Mouse (Mus musculus): ENCODE results near the gene Mapk12. TPM values are rescaled to one million over a fixed set of nuclear protein-coding genes. Genes with fewer than 3 reads are reported as not detected.
A peak's percentile ranks its signal among the peaks of the same experiment; 100 is the strongest.

Gene Mapk12
- total RNA-seq, 1 experiment = 8.1 TPM

DNA sequence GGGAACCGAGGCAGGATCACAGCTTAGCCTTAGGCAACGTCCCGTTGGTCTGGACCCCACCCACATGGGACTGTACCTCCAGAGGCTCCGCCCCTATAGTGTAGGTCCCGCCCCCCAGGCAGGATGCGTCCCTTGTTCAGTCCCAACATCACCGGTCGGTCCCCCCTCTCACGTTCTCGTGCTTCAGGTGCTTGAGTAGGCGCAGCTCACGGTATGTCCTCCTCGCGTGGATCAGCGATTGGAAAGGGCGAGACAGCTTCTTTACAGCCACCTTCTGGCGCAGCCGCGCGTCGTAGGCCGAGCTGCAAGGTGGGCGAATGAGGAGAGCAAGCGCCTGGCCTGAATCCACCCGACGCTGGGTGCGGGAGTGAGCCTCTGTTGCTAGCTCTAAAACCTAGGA lies 6.0 kb upstream of the Mapk12 start:
- in situ Hi-C loops (cut with MboI; ENCODE audit: low sequenced_read_pairs in 2 of 2, unreplicated experiment in 2 of 2) = no loop called here
- H3K27ac ChIP-seq (ENCODE audit: insufficient read depth, low read depth, low read length, poor library complexity, severe bottlenecking) = no peak overlapping the region
- peak overlapping the region; percentile 45 to 65 for H3K4me3 ChIP-seq (ENCODE audit: insufficient read depth in 1 of 2, low read depth in 1 of 2, low read length in 2 of 2, poor library complexity in 1 of 2, severe bottlenecking in 1 of 2)
- peaks cover 0 to 26% of the 10 kb centered on the region in 2 experiments; a peak in 3 of 4 replicates for H3K4me1 ChIP-seq (ENCODE audit: control insufficient read depth in 2 of 2, insufficient read depth in 2 of 2, low read length in 2 of 2, poor library complexity in 1 of 2)
- H3K9me3 ChIP-seq (ENCODE audit: control insufficient read depth, insufficient read depth, low read depth, low read length) = no peaks in the 10 kb centered on the region
- H3K9ac ChIP-seq (ENCODE audit: insufficient read depth, low read depth, low read length, poor library complexity, severe bottlenecking) = 0 out of 2 replicates have a peak overlapping the region, but pooled peaks have one; percentile 1
- TF ChIP-seq HCFC1 (IDR thresholded peaks at IDR 0.05; ENCODE audit: borderline replicate concordance, insufficient read depth, low read length) (no peak), ZNF384 (IDR thresholded peaks at IDR 0.05; ENCODE audit: low read depth, low read length) (no peak), CHD2 (IDR thresholded peaks at IDR 0.05; ENCODE audit: low read depth, low read length) (no peak), MAFK (IDR thresholded peaks at IDR 0.05; ENCODE audit: insufficient read depth, low read depth, low read length) (no peak), ZC3H11A (IDR thresholded peaks at IDR 0.05; ENCODE audit: borderline replicate concordance, low read depth, low read length) (no peak)
- H3K36me3 ChIP-seq (ENCODE audit: control insufficient read depth, insufficient read depth, low read length, poor library complexity, severe bottlenecking) = peaks cover 4% of the 10 kb centered on the region; the same call in 1 of the 2 replicates
- peak; percentile 73 for DNase-seq (ENCODE audit: low read depth, low spot score)

- Histone ChIP-seq H3K27ac (ENCODE audit: insufficient read depth, low read depth, low read length, poor library complexity, severe bottlenecking) (no peak overlapping the region), H3K4me1 (ENCODE audit: control insufficient read depth in 2 of 2, insufficient read depth in 2 of 2, low read length in 2 of 2, poor library complexity in 1 of 2) (peaks cover 0 to 32% of the 10 kb centered on the region in 2 experiments; a peak in 3 of 4 replicates), H3K9ac (ENCODE audit: insufficient read depth, low read depth, low read length, poor library complexity, severe bottlenecking) (peak overlapping the region; percentile 27; the same call in 1 of the 2 replicates), H3K4me3 (ENCODE audit: insufficient read depth in 1 of 2, low read depth in 1 of 2, low read length in 2 of 2, poor library complexity in 1 of 2, severe bottlenecking in 1 of 2) (peak overlapping the region; percentile 45 to 65; a peak in 2 of 4 replicates), H3K36me3 (ENCODE audit: control insufficient read depth, insufficient read depth, low read length, poor library complexity, severe bottlenecking) (peaks cover 4% of the 10 kb centered on the region; the same call in 1 of the 2 replicates), H3K9me3 (ENCODE audit: control insufficient read depth, insufficient read depth, low read depth, low read length) (no peaks in the 10 kb centered on the region)
- TF ChIP-seq ZC3H11A (IDR thresholded peaks at IDR 0.05; ENCODE audit: borderline replicate concordance, low read depth, low read length) (no peak), HCFC1 (IDR thresholded peaks at IDR 0.05; ENCODE audit: borderline replicate concordance, insufficient read depth, low read length) (no peak), CHD2 (IDR thresholded peaks at IDR 0.05; ENCODE audit: low read depth, low read length) (no peak), MAFK (IDR thresholded peaks at IDR 0.05; ENCODE audit: insufficient read depth, low read depth, low read length) (no peak), ZNF384 (IDR thresholded peaks at IDR 0.05; ENCODE audit: low read depth, low read length) (no peak)
- in situ Hi-C loops (cut with MboI; ENCODE audit: low sequenced_read_pairs in 2 of 2, unreplicated experiment in 2 of 2) = no loop called here
- DNase-seq (ENCODE audit: low read depth, low spot score) = no peak
These were observed 5.4 kb upstream of the Mapk12 start for GRCm38 (mm10) chr15:89145813-89146350.

DNA sequence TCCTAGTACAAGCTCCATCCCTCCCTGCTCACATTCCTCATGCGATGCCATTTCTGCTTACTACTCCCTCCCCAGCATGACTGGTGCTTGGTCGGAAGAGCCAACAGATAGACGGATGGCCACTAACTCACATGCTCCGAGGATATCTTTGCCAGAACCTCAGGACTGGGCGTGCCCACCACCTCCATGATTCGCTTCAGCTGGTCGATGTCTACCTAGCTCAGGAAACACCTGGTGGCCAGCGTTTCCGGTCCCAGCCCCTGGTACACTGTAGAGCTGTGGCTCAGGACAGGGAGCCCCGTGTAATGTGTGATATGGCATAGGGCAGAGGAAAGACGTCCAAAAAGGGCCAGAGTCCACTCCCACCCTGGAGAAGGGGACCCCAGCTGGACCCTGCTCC lies 4.5 kb upstream of the Mapk12 start:
- H3K9me3 ChIP-seq (ENCODE audit: control insufficient read depth, insufficient read depth, low read depth, low read length) = no peaks in the 10 kb centered on the region

GRCm38 (mm10) chr15:89143134-89143533 lies 2.6 kb upstream of the Mapk12 start:
- no peak overlapping the region for H3K9ac ChIP-seq (ENCODE audit: insufficient read depth, low read depth, low read length, poor library complexity, severe bottlenecking)
- H3K9me3 ChIP-seq (ENCODE audit: control insufficient read depth, insufficient read depth, low read depth, low read length) = no peaks in the 10 kb centered on the region
- no peak for DNase-seq (ENCODE audit: low read depth, low spot score)
- in situ Hi-C loops (cut with MboI; ENCODE audit: low sequenced_read_pairs in 2 of 2, unreplicated experiment in 2 of 2) = no loop called here
- no peak for TF ChIP-seq ZC3H11A (IDR thresholded peaks at IDR 0.05; ENCODE audit: borderline replicate concordance, low read depth, low read length)
- no peak for TF ChIP-seq MAFK (IDR thresholded peaks at IDR 0.05; ENCODE audit: insufficient read depth, low read depth, low read length)
- TF ChIP-seq CHD2 (IDR thresholded peaks at IDR 0.05; ENCODE audit: low read depth, low read length) = no peak
- TF ChIP-seq ZNF384 (IDR thresholded peaks at IDR 0.05; ENCODE audit: low read depth, low read length) = no peak
- TF ChIP-seq HCFC1 (IDR thresholded peaks at IDR 0.05; ENCODE audit: borderline replicate concordance, insufficient read depth, low read length) = no peak
- H3K4me3 ChIP-seq (ENCODE audit: insufficient read depth in 1 of 2, low read depth in 1 of 2, low read length in 2 of 2, poor library complexity in 1 of 2, severe bottlenecking in 1 of 2) = no peak overlapping the region
- H3K4me1 ChIP-seq (ENCODE audit: control insufficient read depth in 2 of 2, insufficient read depth in 2 of 2, low read length in 2 of 2, poor library complexity in 1 of 2) = peaks cover 0 to 26% of the 10 kb centered on the region in 2 experiments; a peak in 3 of 4 replicates
- no peak overlapping the region for H3K27ac ChIP-seq (ENCODE audit: insufficient read depth, low read depth, low read length, poor library complexity, severe bottlenecking)
- peaks cover 4% of the 10 kb centered on the region; the same call in 1 of the 2 replicates for H3K36me3 ChIP-seq (ENCODE audit: control insufficient read depth, insufficient read depth, low read length, poor library complexity, severe bottlenecking)

More for the DNA sequence above, 4.5 kb upstream of the Mapk12 start:
- H3K4me3 ChIP-seq (ENCODE audit: insufficient read depth in 1 of 2, low read depth in 1 of 2, low read length in 2 of 2, poor library complexity in 1 of 2, severe bottlenecking in 1 of 2) = no peak overlapping the region
- DNase-seq (ENCODE audit: low read depth, low spot score) = no peak
- no peak for TF ChIP-seq ZNF384 (IDR thresholded peaks at IDR 0.05; ENCODE audit: low read depth, low read length)
- no peak for TF ChIP-seq MAFK (IDR thresholded peaks at IDR 0.05; ENCODE audit: insufficient read depth, low read depth, low read length)
- TF ChIP-seq CHD2 (IDR thresholded peaks at IDR 0.05; ENCODE audit: low read depth, low read length) = no peak
- TF ChIP-seq HCFC1 (IDR thresholded peaks at IDR 0.05; ENCODE audit: borderline replicate concordance, insufficient read depth, low read length) = no peak
- no peak for TF ChIP-seq ZC3H11A (IDR thresholded peaks at IDR 0.05; ENCODE audit: borderline replicate concordance, low read depth, low read length)
- H3K9ac ChIP-seq (ENCODE audit: insufficient read depth, low read depth, low read length, poor library complexity, severe bottlenecking) = no peak overlapping the region
- in situ Hi-C loops (cut with MboI; ENCODE audit: low sequenced_read_pairs in 2 of 2, unreplicated experiment in 2 of 2) = no loop called here
- peaks cover 0 to 31% of the 10 kb centered on the region in 2 experiments; a peak in 3 of 4 replicates for H3K4me1 ChIP-seq (ENCODE audit: control insufficient read depth in 2 of 2, insufficient read depth in 2 of 2, low read length in 2 of 2, poor library complexity in 1 of 2)
- H3K36me3 ChIP-seq (ENCODE audit: control insufficient read depth, insufficient read depth, low read length, poor library complexity, severe bottlenecking) = peaks cover 4% of the 10 kb centered on the region; the same call in 1 of the 2 replicates
- no peak overlapping the region for H3K27ac ChIP-seq (ENCODE audit: insufficient read depth, low read depth, low read length, poor library complexity, severe bottlenecking)
